Mouse (Mus musculus): ENCODE results near the gene Ccdc33. TPM values are rescaled to one million over a fixed set of nuclear protein-coding genes. Genes with fewer than 3 reads are reported as not detected.

The Ccdc33 gene
- polyA plus RNA-seq, 1 experiment from 2014 or later: not detected

DNA sequence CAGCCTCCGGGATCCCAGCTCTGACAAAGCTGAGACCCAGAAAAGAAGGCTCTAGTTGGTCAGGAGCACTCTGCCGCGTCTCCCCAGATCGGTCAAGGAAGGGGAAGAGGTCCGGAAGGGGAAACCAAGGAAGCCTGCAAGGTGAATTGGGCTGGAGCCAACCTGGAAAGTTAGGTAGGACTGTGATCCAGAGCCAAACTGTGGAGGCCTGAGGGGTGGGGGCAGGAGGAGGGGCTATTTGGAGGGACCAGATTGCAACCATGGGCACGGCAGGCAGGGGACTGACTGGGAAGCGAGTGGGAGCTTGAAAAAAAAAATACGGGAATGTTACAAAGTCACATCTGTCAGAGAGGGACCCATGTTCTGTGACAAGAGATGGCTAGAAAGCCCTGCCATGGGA is 10.9 kb upstream of the Ccdc33 start:
- no peaks in the 10 kb centered on the region for H3K36me3 ChIP-seq
- 23% methylated on average over 8 of the region's 8 CpGs for WGBS
- H3K9ac ChIP-seq: peak overlapping the region; percentile 32; the same call in 1 of the 2 replicates
- H3K27ac ChIP-seq (ENCODE audit: poor library complexity, severe bottlenecking): no peak overlapping the region
- no peak for ATAC-seq (ENCODE audit: insufficient number of reproducible peaks, low FRiP score)
- H3K4me2 ChIP-seq: peak overlapping the region; percentile 38
- H3K4me1 ChIP-seq (replicated peaks): peaks cover 60% of the 10 kb centered on the region
- no peak overlapping the region for H3K4me3 ChIP-seq
- no peaks in the 10 kb centered on the region; the same call in 1 of the 2 replicates for H3K9me3 ChIP-seq (replicated peaks)
- peaks cover 68% of the 10 kb centered on the region for H3K27me3 ChIP-seq (replicated peaks)

DNA sequence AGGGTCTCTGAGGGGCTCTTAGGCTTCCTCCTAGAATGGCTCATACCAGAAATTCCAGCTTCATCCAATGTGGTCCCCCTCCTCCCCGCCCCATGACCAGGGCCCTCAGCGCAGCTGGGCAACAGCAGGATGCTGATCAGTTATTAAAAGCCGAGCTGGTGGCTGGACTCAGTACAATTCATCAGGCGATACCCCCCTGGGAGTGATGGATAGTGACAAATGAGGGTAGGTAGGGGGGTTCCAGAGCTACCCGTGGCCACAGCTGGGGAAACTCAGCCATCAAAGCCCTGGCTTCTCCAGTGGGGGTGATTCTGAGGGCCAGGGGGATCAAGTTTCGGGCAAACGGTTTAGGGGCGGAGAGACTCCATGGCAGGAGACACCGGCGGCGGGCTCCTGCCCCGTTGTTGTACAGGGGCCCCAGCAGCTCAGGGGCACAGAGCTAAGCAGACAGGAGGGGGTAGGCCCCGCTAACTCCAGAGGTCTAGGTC is 10.3 kb upstream of the Ccdc33 start:
- H3K4me2 ChIP-seq: peak overlapping the region; percentile 38
- no peak for ATAC-seq (ENCODE audit: insufficient number of reproducible peaks, low FRiP score)
- H3K4me1 ChIP-seq (replicated peaks): peaks cover 57% of the 10 kb centered on the region
- H3K27ac ChIP-seq (ENCODE audit: poor library complexity, severe bottlenecking): no peak overlapping the region
- no peaks in the 10 kb centered on the region; the same call in 1 of the 2 replicates for H3K9me3 ChIP-seq (replicated peaks)
- peak overlapping the region; percentile 32; the same call in 1 of the 2 replicates for H3K9ac ChIP-seq
- no peaks in the 10 kb centered on the region for H3K36me3 ChIP-seq
- 8% methylated on average over 13 of the region's 13 CpGs for WGBS
- peaks cover 65% of the 10 kb centered on the region for H3K27me3 ChIP-seq (replicated peaks)
- peak overlapping the region; percentile 17; the same call in 1 of the 2 replicates for H3K4me3 ChIP-seq

DNA sequence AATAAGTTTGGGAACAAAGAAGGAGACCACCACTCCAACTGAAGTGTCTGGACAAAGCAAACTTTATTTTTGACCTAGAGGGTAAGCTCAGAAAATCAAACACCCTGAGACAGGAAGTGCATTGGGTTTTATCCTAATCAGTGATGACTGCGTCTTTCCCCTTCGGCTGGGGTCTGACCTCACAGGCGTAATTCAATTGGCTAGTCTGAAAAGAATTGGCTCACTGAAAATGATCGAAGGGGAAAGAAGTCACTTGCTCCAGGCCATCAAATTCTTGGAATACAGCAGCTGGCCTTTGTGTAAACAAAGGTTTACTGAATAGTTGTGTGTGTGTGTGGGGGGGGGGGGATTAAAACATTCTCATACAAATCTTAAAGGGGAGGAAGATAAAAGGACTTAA is 7.2 kb upstream of the Ccdc33 start:
- no peak overlapping the region for H3K4me2 ChIP-seq
- H3K9ac ChIP-seq: no peak overlapping the region
- peaks cover 40% of the 10 kb centered on the region for H3K4me1 ChIP-seq (replicated peaks)
- no peak overlapping the region for H3K4me3 ChIP-seq
- no peaks in the 10 kb centered on the region for H3K36me3 ChIP-seq
- no peak overlapping the region for H3K27ac ChIP-seq (ENCODE audit: poor library complexity, severe bottlenecking)
- peaks cover 51% of the 10 kb centered on the region for H3K27me3 ChIP-seq (replicated peaks)
- ATAC-seq (ENCODE audit: insufficient number of reproducible peaks, low FRiP score): no peak
- no peaks in the 10 kb centered on the region; the same call in 1 of the 2 replicates for H3K9me3 ChIP-seq (replicated peaks)
- 44% methylated on average over 4 of the region's 4 CpGs for WGBS

DNA sequence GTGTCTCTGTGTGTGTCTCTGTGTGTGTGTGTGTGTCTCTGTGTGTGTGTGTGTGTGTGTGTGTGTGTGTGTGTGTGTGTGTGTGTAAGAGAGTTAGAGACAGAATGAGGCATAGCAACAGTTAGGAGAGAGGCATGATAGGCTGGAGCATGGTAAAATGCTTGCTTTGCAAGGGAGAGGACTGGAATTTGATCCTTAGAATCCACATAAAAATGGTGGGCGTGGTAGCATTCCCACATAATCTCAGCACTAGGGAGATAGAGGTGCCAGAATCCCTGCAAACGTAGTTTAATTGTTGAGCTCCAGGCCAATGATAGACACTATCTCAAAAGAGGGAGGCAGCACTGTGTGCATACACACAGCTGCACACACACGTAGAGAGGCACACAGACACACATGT is 6.5 kb upstream of the Ccdc33 start:
- 37% methylated on average over 3 of the region's 3 CpGs for WGBS
- peaks cover 44% of the 10 kb centered on the region for H3K4me1 ChIP-seq (replicated peaks)
- H3K4me2 ChIP-seq: no peak overlapping the region
- no peaks in the 10 kb centered on the region for H3K36me3 ChIP-seq
- peaks cover 43% of the 10 kb centered on the region for H3K27me3 ChIP-seq (replicated peaks)
- H3K4me3 ChIP-seq: no peak overlapping the region
- ATAC-seq (ENCODE audit: insufficient number of reproducible peaks, low FRiP score): no peak
- H3K9me3 ChIP-seq (replicated peaks): no peaks in the 10 kb centered on the region; the same call in 1 of the 2 replicates
- H3K27ac ChIP-seq (ENCODE audit: poor library complexity, severe bottlenecking): no peak overlapping the region
- H3K9ac ChIP-seq: no peak overlapping the region

DNA sequence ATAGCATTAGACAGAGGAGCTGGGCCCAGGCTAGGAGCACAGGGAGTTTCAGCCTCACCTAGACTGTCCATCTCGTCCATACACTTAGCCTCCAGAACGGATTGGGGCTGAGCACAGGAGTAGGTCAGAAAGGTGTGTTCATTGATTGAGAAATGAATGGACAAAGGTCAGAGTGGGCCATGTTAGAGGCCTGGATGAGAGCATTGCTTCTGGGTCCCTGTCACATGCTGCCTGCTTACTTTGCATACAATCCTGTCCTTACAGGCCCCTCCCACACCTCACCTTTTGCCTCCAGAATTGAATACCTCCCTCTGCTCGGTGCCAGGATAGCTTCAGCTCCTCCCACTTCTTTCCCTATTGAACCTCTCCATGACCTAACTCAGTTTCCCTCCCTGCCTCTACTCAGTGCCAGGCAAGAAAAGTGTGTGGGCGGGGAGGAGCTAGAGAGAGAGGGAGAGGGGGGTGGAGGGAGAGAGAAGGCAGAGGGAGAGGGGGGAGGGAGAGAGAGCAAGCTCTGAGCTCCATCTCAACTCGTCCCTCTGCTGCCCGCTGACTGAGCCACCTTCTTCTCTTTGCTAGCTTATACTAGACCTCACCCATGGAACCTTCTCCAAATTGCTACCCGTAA is 2.5 kb downstream of the Ccdc33 start:
- H3K9ac ChIP-seq: no peak overlapping the region
- H3K27ac ChIP-seq (ENCODE audit: poor library complexity, severe bottlenecking): no peak overlapping the region
- peaks cover 56% of the 10 kb centered on the region for H3K27me3 ChIP-seq (replicated peaks)
- H3K4me3 ChIP-seq: no peak overlapping the region
- H3K4me2 ChIP-seq: no peak overlapping the region
- no peaks in the 10 kb centered on the region for H3K36me3 ChIP-seq
- H3K9me3 ChIP-seq (replicated peaks): no peaks in the 10 kb centered on the region
- no peak for ATAC-seq (ENCODE audit: insufficient number of reproducible peaks, low FRiP score)
- peaks cover 58% of the 10 kb centered on the region for H3K4me1 ChIP-seq (replicated peaks)
- 45% methylated on average over 7 of the region's 7 CpGs for WGBS

DNA sequence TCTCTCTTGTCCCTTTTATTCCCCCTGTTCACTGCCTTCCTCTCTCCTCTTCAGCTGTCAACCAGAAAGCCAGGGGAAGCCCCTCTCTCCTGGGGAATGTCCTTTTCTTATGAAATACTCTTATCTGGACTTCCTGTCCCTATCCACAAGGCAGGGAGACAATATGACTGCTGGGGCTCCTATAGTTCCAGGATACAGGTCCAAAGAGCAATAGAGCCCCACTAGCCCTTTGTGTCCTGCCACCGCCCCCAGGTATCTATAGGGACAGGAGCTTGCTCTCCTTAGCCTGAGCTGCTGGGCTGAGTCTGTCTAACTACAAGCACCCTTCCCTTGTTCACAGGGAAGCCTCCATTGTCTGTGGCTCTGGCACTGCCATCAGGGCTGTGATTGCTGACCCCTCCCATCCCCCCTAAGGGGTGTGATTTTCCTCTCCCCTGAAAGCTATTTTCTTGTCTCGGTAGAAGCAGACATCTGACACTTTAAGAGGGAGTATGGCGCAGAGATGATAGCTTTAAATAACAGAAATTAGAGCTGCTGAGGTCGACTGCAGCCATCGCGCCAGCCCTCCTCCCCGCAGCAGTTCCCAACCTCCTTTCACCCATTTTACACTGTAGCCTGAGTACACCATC is 3.2 kb downstream of the Ccdc33 start:
- Histone ChIP-seq H3K27ac (ENCODE audit: poor library complexity, severe bottlenecking) (no peak overlapping the region), H3K9ac (no peak overlapping the region), H3K4me2 (no peak overlapping the region), H3K27me3 (replicated peaks) (peaks cover 56% of the 10 kb centered on the region), H3K36me3 (no peaks in the 10 kb centered on the region), H3K9me3 (replicated peaks) (no peaks in the 10 kb centered on the region), H3K4me1 (replicated peaks) (peaks cover 58% of the 10 kb centered on the region), H3K4me3 (no peak overlapping the region)
- no peak for ATAC-seq (ENCODE audit: insufficient number of reproducible peaks, low FRiP score)
- 23% methylated on average over 7 of the region's 7 CpGs for WGBS

DNA sequence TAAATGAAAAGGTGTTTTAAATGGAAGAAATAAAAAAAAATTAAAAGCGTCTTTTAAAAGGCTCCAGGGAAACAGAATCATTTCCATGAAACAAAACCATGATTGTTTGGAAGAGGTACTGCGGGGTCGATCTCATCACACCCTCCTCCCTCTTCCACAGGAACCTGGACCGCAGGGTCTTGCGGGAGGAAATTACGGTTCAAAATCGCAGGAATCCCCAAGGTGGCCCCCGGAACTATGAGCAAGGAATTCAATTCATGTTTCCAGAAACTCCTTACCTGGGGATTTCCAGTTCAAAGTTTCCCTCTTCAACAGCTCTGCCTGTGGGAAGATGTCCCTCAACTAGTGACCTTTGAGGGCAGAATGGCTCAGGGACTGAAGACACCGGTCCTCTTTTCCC is 4.6 kb downstream of the Ccdc33 start:
- Histone ChIP-seq H3K4me1 (replicated peaks) (peaks cover 55% of the 10 kb centered on the region), H3K27me3 (replicated peaks) (peaks cover 56% of the 10 kb centered on the region), H3K4me3 (no peak overlapping the region), H3K4me2 (peak overlapping the region; percentile 59; the same call in 1 of the 2 replicates), H3K9me3 (replicated peaks) (no peaks in the 10 kb centered on the region), H3K36me3 (no peaks in the 10 kb centered on the region), H3K27ac (ENCODE audit: poor library complexity, severe bottlenecking) (no peak overlapping the region), H3K9ac (no peak overlapping the region)
- WGBS: 13% methylated on average over 9 of the region's 9 CpGs
- ATAC-seq (ENCODE audit: insufficient number of reproducible peaks, low FRiP score): no peak

DNA sequence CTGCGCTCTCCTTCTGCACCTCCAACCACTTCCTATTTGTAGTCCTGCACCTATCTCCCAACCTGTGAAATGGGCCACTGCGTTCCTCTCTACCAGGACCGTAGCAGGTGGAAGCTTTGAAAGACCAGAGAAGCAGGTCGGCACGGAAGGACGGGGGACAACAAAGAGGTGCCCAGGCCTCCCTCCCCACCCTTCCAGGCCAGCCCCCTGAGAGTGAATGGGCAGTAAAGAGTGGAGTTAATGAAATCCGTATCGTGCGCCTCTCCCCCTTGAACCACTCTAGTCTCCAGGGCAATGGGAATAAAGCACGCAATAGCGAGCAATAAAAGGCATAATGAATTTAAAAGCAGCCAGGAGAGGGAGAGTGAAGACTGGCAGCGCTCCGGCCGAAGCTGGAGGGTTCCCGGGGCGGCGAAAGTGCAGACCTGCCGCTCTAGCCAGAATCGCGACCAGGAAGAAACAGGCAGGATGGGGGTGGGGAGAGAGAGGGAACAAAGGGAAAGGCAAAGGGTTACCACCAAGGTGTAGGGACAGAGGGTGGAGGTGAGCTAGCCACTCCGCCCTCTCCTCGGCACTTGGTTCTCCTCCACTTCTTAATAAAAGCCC is 5.2 kb downstream of the Ccdc33 start:
- no peak for ATAC-seq (ENCODE audit: insufficient number of reproducible peaks, low FRiP score)
- H3K9me3 ChIP-seq (replicated peaks): no peaks in the 10 kb centered on the region
- 6% methylated on average over 22 of the region's 22 CpGs for WGBS
- H3K27ac ChIP-seq (ENCODE audit: poor library complexity, severe bottlenecking): no peak overlapping the region
- peaks cover 52% of the 10 kb centered on the region for H3K4me1 ChIP-seq (replicated peaks)
- H3K27me3 ChIP-seq (replicated peaks): peaks cover 53% of the 10 kb centered on the region
- H3K4me2 ChIP-seq: peak overlapping the region; percentile 59
- peak overlapping the region; percentile 34 for H3K9ac ChIP-seq
- H3K4me3 ChIP-seq: peak overlapping the region; percentile 32
- no peaks in the 10 kb centered on the region for H3K36me3 ChIP-seq

DNA sequence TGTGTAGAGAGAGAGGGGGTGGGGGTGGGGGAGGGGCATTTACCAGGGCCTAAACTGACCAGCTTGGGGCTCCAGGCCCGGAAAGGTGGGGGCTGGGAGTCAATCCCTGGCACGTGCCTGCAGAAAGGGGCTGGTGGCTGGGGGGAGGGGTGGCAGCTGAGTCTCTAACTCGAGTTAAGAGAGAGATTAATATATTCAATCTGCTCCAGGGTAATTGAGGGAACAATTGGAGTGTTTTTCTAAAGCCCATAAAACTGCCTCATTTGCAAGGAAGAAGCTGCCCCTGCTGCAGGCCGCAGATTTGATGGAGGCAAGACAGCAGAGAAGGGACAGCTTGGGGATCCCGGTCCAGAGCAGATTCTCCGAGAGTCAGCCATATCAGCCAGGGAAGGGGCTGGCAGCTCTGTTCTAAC is 5.8 kb downstream of the Ccdc33 start:
- peaks cover 49% of the 10 kb centered on the region for H3K27me3 ChIP-seq (replicated peaks)
- no peaks in the 10 kb centered on the region for H3K36me3 ChIP-seq
- ATAC-seq (ENCODE audit: insufficient number of reproducible peaks, low FRiP score): no peak
- WGBS: 6% methylated on average over 6 of the region's 6 CpGs
- H3K4me1 ChIP-seq (replicated peaks): peaks cover 51% of the 10 kb centered on the region
- H3K27ac ChIP-seq (ENCODE audit: poor library complexity, severe bottlenecking): no peak overlapping the region
- no peak overlapping the region for H3K9ac ChIP-seq
- no peaks in the 10 kb centered on the region for H3K9me3 ChIP-seq (replicated peaks)
- H3K4me3 ChIP-seq: peak overlapping the region; percentile 32; the same call in 1 of the 2 replicates
- H3K4me2 ChIP-seq: peak overlapping the region; percentile 59

DNA sequence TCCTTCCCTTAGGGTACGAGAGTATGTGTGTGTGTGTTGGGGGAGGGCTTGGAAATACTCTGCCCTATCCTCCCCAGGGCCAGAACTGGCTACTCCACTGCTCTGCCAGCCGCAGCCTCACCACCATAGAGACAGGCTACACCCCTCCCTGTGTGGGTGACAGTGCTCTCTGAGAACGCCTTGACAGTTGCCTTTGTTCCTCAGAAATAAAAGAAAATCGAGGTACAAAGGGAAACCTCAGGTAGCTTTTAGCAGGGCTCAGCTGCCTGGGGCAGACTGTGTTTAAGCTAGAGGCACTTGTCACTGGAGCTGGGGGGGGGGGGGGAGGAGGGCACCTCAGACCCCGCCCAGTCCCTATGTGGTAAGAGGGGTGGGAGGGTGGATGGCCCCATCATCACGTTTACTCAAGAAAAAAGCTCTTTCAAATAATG is 6.3 kb downstream of the Ccdc33 start:
- no peak overlapping the region for H3K9ac ChIP-seq
- peaks cover 51% of the 10 kb centered on the region for H3K4me1 ChIP-seq (replicated peaks)
- 20% methylated on average over 5 of the region's 6 CpGs for WGBS
- H3K27ac ChIP-seq (ENCODE audit: poor library complexity, severe bottlenecking): no peak overlapping the region
- no peak for ATAC-seq (ENCODE audit: insufficient number of reproducible peaks, low FRiP score)
- 0 out of 2 replicates have a peak overlapping the region, but pooled peaks have one; percentile 59 for H3K4me2 ChIP-seq
- no peaks in the 10 kb centered on the region for H3K36me3 ChIP-seq
- H3K9me3 ChIP-seq (replicated peaks): no peaks in the 10 kb centered on the region
- H3K27me3 ChIP-seq (replicated peaks): peaks cover 44% of the 10 kb centered on the region
- H3K4me3 ChIP-seq: no peak overlapping the region

DNA sequence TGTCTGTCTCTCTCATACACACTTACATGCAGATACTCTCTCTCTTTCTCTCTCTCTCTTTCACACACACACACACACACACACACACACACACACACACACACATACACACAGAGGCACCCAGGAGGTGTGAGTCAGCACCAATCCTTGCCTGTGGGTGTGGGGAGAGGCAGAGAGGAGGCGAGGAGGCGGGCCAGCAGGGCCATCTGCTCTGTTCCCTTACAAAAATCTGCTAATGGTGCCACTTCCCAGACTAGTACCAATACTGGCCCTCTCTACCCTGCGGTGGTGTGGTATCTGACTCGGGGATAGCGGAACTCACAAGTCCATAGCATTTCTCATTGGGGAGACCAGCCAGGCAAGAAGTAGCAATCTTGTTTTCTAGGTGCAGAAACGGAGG is 7.2 kb downstream of the Ccdc33 start:
- no peaks in the 10 kb centered on the region for H3K36me3 ChIP-seq
- WGBS: 48% methylated on average over 6 of the region's 6 CpGs

More for the DNA sequence above, 7.2 kb downstream of the Ccdc33 start:
- Histone ChIP-seq H3K4me1 (replicated peaks) (peaks cover 50% of the 10 kb centered on the region), H3K9ac (no peak overlapping the region), H3K9me3 (replicated peaks) (no peaks in the 10 kb centered on the region), H3K27me3 (replicated peaks) (peaks cover 37% of the 10 kb centered on the region), H3K27ac (ENCODE audit: poor library complexity, severe bottlenecking) (no peak overlapping the region), H3K4me3 (no peak overlapping the region), H3K4me2 (no peak overlapping the region)
- ATAC-seq (ENCODE audit: insufficient number of reproducible peaks, low FRiP score): no peak
